Mouse (Mus musculus): ENCODE measurements at regions not wholly inside any gene's neighbourhood (a gene's known extent, or its start where the extent isn't known, plus 50 kb on each side); places are given as distances from the start of the nearest gene placed in this dataset.

DNA sequence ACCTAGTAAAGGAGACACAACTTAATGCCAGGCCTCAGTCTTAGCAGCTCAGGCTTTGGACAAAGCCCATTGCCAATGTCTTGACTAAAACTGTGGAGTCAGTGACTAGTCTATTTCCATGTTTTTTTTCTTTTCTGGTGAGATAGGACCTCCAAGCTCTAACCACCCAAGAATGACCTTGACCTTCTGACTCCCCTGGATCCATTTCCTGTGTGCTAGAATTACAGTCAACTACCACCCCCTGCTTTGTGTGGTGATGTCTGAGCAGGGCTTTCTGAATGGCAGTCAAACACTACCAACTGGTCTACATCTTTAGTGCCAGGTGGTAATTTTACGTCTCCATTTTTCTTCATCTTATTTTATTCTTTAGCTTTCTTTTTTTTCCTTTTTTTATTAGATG is 51.3 kb upstream of the Rnf138rt1 start:
- WGBS: 100% methylated on average over 1 of the region's 1 CpGs
- Histone ChIP-seq H3K27ac (ENCODE audit: insufficient read depth, low read length) (no peak overlapping the region), H3K4me1 (ENCODE audit: control insufficient read depth, insufficient read depth, low read length) (no peaks in the 10 kb centered on the region), H3K4me3 (replicated peaks; ENCODE audit: insufficient read depth, low read depth, low read length) (no peak overlapping the region), H3K27me3 (ENCODE audit: control insufficient read depth, insufficient read depth, low read length) (no peaks in the 10 kb centered on the region)
- DNase-seq: no peak
- TF ChIP-seq POLR2A (IDR thresholded peaks at IDR 0.05; ENCODE audit: borderline replicate concordance, insufficient read depth, low read length) (no peak), CTCF (IDR thresholded peaks at IDR 0.05; ENCODE audit: borderline replicate concordance, insufficient read depth, low read depth, low read length) (no peak)

- no peak for DNase-seq
- Histone ChIP-seq H3K4me1 (ENCODE audit: control insufficient read depth, insufficient read depth, low read length) (no peaks in the 10 kb centered on the region), H3K4me3 (replicated peaks; ENCODE audit: insufficient read depth, low read depth, low read length) (no peak overlapping the region), H3K27me3 (ENCODE audit: control insufficient read depth, insufficient read depth, low read length) (no peaks in the 10 kb centered on the region), H3K27ac (ENCODE audit: insufficient read depth, low read length) (no peak overlapping the region)
- TF ChIP-seq POLR2A (IDR thresholded peaks at IDR 0.05; ENCODE audit: borderline replicate concordance, insufficient read depth, low read length): no peak
- no peak for TF ChIP-seq CTCF (IDR thresholded peaks at IDR 0.05; ENCODE audit: borderline replicate concordance, insufficient read depth, low read depth, low read length)
- WGBS: 33% methylated on average over 1 of the region's 1 CpGs
These were observed 53.7 kb upstream of the Rnf138rt1 start for GRCm38 (mm10) chrX:163814806-163815205.

GRCm38 (mm10) chrX:163822298-163822697 is 61.2 kb upstream of the Rnf138rt1 start:
- Histone ChIP-seq H3K4me3 (replicated peaks; ENCODE audit: insufficient read depth, low read depth, low read length) (no peak overlapping the region), H3K27me3 (ENCODE audit: control insufficient read depth, insufficient read depth, low read length) (no peaks in the 10 kb centered on the region), H3K4me1 (ENCODE audit: control insufficient read depth, insufficient read depth, low read length) (no peaks in the 10 kb centered on the region), H3K27ac (ENCODE audit: insufficient read depth, low read length) (no peak overlapping the region)
- TF ChIP-seq CTCF (IDR thresholded peaks at IDR 0.05; ENCODE audit: borderline replicate concordance, insufficient read depth, low read depth, low read length) (no peak), POLR2A (IDR thresholded peaks at IDR 0.05; ENCODE audit: borderline replicate concordance, insufficient read depth, low read length) (no peak)
- 71% methylated on average over 6 of the region's 6 CpGs for WGBS
- no peak for DNase-seq

DNA sequence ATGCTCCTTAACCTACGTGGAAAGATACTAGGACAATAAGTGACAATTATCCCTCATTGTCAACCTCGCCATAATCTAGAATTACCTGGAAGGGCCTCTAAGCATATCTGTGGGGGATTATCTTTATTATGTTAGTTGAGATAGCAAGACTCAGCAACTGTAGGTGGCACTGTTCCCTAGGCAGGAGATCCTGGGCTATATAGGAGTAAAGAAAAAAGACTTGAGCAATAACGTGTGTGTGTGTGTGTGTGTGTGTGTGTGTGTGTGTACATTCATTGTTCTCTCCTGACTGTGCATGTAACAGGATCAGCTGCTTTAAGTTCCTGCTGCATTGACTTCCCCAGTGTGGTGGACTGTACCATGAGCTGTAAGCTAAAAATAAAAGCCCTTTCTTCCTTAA is 66.3 kb upstream of the Rnf138rt1 start:
- no peak for TF ChIP-seq CTCF (IDR thresholded peaks at IDR 0.05; ENCODE audit: borderline replicate concordance, insufficient read depth, low read depth, low read length)
- TF ChIP-seq POLR2A (IDR thresholded peaks at IDR 0.05; ENCODE audit: borderline replicate concordance, insufficient read depth, low read length): no peak
- Histone ChIP-seq H3K27ac (ENCODE audit: insufficient read depth, low read length) (no peak overlapping the region), H3K4me1 (ENCODE audit: control insufficient read depth, insufficient read depth, low read length) (no peaks in the 10 kb centered on the region), H3K27me3 (ENCODE audit: control insufficient read depth, insufficient read depth, low read length) (no peaks in the 10 kb centered on the region), H3K4me3 (replicated peaks; ENCODE audit: insufficient read depth, low read depth, low read length) (no peak overlapping the region)
- 52% methylated on average over 3 of the region's 3 CpGs for WGBS
- DNase-seq: peak in 1 of 2 experiments; percentile 5

DNA sequence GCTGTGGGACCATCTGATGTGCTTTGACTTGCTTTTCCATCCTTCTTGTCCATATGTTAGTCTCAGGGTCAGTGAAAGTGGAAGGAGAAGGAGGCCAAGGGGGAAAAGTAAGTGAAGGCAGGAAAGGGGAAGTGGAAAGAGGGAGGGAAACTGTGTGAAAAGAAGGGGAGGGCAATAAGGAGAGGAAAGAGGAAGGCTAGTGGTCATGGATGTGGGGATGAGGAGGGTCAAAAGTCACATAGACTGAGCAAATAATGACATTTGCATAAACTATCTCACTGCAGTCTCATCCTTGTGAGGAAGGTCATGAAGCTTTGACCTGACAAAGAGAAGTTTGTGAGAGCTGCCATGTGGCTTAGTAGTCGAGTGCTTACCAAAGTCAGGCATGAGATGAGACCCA is 63.4 kb upstream of the Ap1s2 start:
- DNase-seq: no peak
- Histone ChIP-seq H3K27me3 (ENCODE audit: control insufficient read depth, insufficient read depth, low read length) (no peaks in the 10 kb centered on the region), H3K27ac (ENCODE audit: insufficient read depth, low read length) (no peak overlapping the region), H3K4me1 (ENCODE audit: control insufficient read depth, insufficient read depth, low read length) (0 out of 2 replicates have a peak, but pooled peaks cover 3% of the 10 kb centered on the region), H3K4me3 (replicated peaks; ENCODE audit: insufficient read depth, low read depth, low read length) (no peak overlapping the region)
- TF ChIP-seq CTCF (IDR thresholded peaks at IDR 0.05; ENCODE audit: borderline replicate concordance, insufficient read depth, low read depth, low read length) (no peak), POLR2A (IDR thresholded peaks at IDR 0.05; ENCODE audit: borderline replicate concordance, insufficient read depth, low read length) (no peak)
- 95% methylated on average over 1 of the region's 1 CpGs for WGBS

DNA sequence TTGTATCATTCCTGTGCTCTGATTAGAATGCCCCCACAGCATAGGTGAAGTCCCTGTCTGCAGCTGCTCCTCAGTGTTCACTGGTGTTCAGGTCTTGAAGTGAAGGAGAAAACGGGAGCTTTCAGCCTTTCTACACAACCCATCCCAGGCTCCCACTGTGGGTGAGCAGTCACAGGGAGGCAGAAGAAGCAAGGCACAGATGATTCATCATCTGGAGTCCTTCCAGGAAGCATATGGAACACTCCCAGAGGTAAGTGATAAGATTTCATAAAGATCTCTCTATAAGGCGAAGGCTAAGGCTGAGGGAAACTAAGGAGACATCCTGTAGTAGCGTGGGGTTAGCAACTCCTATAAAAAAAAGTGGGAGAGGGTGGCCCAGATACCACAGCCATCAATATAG is 61.9 kb upstream of the Ap1s2 start:
- Histone ChIP-seq H3K4me3 (replicated peaks; ENCODE audit: insufficient read depth, low read depth, low read length) (no peak overlapping the region), H3K27ac (ENCODE audit: insufficient read depth, low read length) (no peak overlapping the region), H3K4me1 (ENCODE audit: control insufficient read depth, insufficient read depth, low read length) (0 out of 2 replicates have a peak, but pooled peaks cover 3% of the 10 kb centered on the region), H3K27me3 (ENCODE audit: control insufficient read depth, insufficient read depth, low read length) (no peaks in the 10 kb centered on the region)
- TF ChIP-seq CTCF (IDR thresholded peaks at IDR 0.05; ENCODE audit: borderline replicate concordance, insufficient read depth, low read depth, low read length): no peak
- TF ChIP-seq POLR2A (IDR thresholded peaks at IDR 0.05; ENCODE audit: borderline replicate concordance, insufficient read depth, low read length): no peak
- 57% methylated on average over 3 of the region's 3 CpGs for WGBS
- peak; percentile 23 to 49 for DNase-seq

DNA sequence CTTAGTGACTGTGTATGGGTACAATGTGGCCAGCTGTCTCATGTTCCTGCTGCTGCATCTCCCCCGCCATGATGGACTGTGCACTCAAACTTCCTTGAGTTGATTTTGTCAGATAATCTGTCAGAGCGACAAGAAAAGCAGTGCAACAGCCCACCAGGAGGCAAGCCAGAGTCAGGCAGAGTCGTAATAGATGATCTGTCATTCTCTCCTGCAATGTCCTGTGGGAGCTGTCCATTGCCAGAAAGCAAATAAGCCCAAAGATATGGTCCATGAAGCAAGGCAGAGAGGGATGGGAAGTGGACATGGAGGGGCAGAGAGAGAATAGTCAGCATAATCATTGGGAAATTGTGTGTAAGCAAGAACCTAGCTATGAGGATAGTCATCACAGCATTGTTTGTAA is 61.2 kb upstream of the Ap1s2 start:
- no peak overlapping the region for H3K27ac ChIP-seq (ENCODE audit: insufficient read depth, low read length)
- no peaks in the 10 kb centered on the region for H3K27me3 ChIP-seq (ENCODE audit: control insufficient read depth, insufficient read depth, low read length)
- WGBS: 45% methylated on average over 3 of the region's 3 CpGs
- DNase-seq: peak; percentile 5 to 20
- 0 out of 2 replicates have a peak, but pooled peaks cover 3% of the 10 kb centered on the region for H3K4me1 ChIP-seq (ENCODE audit: control insufficient read depth, insufficient read depth, low read length)
- H3K4me3 ChIP-seq (replicated peaks; ENCODE audit: insufficient read depth, low read depth, low read length): no peak overlapping the region
- TF ChIP-seq CTCF (IDR thresholded peaks at IDR 0.05; ENCODE audit: borderline replicate concordance, insufficient read depth, low read depth, low read length): no peak

DNA sequence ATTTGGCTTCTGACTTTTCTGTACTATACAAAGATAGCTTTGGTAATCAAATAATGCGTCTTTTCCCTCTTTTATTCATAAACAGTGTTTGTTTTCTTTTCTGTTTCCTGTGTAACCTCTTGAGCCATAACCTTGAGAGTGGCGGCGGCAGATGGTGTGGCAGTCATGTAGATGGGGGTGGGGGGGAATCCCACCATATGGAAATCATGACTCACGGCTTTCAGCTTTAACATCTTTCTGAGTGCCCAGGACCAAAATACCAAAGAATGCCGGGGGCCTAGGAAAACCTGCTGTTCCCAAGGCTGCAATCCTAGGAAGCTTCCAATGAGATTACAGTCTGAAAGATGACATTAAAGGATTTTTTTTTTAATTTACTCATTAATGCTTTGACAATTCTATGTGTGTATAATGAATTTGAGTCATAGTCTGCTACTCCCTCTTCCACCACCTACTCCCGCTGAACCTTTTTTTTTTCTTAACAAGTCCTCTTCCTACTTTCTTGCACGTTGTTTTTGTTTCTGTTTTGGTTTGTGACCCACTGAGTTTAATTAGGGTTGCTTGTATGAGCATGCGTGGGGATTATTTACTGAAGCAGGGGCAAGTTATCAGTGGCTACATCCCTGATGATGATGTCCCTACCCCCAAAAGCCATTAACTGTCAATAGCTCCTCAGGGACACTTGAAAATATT is 60.2 kb upstream of the Ap1s2 start:
- H3K4me3 ChIP-seq (replicated peaks; ENCODE audit: insufficient read depth, low read depth, low read length): no peak overlapping the region
- H3K27ac ChIP-seq (ENCODE audit: insufficient read depth, low read length): peak overlapping the region; percentile 53; the same call in 1 of the 2 replicates
- 0 out of 2 replicates have a peak, but pooled peaks cover 3% of the 10 kb centered on the region for H3K4me1 ChIP-seq (ENCODE audit: control insufficient read depth, insufficient read depth, low read length)
- DNase-seq: peak; percentile 61 to 80
- TF ChIP-seq CTCF (IDR thresholded peaks at IDR 0.05; ENCODE audit: borderline replicate concordance, insufficient read depth, low read depth, low read length) (no peak), POLR2A (IDR thresholded peaks at IDR 0.05; ENCODE audit: borderline replicate concordance, insufficient read depth, low read length) (no peak)
- no peaks in the 10 kb centered on the region for H3K27me3 ChIP-seq (ENCODE audit: control insufficient read depth, insufficient read depth, low read length)
- WGBS: 20% methylated on average over 8 of the region's 8 CpGs

Measured in cerebellum, adult 2 months (tissue).